Comparison of ENCODE assay signal across 12 mouse cellular contexts in genomic region chr1:84525514-84525913, GRCm38 (mm10).
"Had no signal": no experiment of that assay in that cellular context is flagged by ENCODE, and none has a peak within 500 bp of the region (broad histone marks: within the 10 kb centered on the region; RNA-seq: fewer than 3 reads in every experiment).

No protein-coding gene starts in this region.

- H3K36me3 ChIP-seq: limb, embryonic 13.5 days; midbrain, embryonic 15.5 days; neural tube, embryonic 12.5 days had no signal

- DNase-seq: kidney, adult 11 months; layer of hippocampus, adult 9-11 months; left cerebral cortex, postnatal 4 days; thymus, postnatal 4 days had no signal

- H3K4me2 ChIP-seq: limb, embryonic 13.5 days; midbrain, embryonic 11.5 days; midbrain, embryonic 15.5 days; neural tube, embryonic 12.5 days had no signal

- H3K27ac ChIP-seq: limb, embryonic 13.5 days; liver, embryonic 14.5 days; macrophage; midbrain, embryonic 15.5 days; neural tube, embryonic 12.5 days; stomach, postnatal 0 days had no signal

- ATAC-seq: midbrain, embryonic 15.5 days had no signal

- H3K27me3 ChIP-seq: megakaryocyte, embryonic 14.5 days; midbrain, embryonic 15.5 days; neural tube, embryonic 12.5 days had no signal

- H3K4me1 ChIP-seq: limb, embryonic 13.5 days; megakaryocyte, embryonic 14.5 days; midbrain, embryonic 15.5 days; neural tube, embryonic 12.5 days had no signal

- H3K4me3 ChIP-seq: limb, embryonic 13.5 days; megakaryocyte, embryonic 14.5 days; midbrain, embryonic 15.5 days; neural tube, embryonic 12.5 days had no signal

- H3K9me3 ChIP-seq: limb, embryonic 13.5 days; midbrain, embryonic 15.5 days; neural tube, embryonic 12.5 days had no signal

- H3K9ac ChIP-seq: limb, embryonic 13.5 days; liver, embryonic 14.5 days; midbrain, embryonic 15.5 days; neural tube, embryonic 12.5 days had no signal
